17 mouse cellular contexts compared by ENCODE assay signal in the genomic region with DNA sequence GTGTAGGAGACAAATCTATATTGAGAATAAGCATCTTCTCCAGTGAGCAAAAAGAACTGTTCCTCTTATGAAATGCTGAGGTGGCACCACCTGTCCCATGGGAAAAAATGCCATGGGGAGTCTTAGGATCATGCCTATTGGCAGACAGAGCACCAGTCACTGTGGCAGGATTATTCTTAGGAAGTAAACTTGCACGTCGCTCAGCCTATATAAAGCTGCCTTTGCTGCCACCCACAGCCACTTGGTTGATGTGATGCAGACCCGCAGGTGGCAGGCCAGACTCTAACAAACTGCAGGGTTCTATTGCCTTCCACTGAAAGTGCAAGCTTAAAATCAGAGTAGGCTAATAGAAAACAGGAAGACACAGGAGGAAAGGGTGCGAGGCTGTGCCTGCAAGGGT.
A peak's percentile ranks its signal among the peaks of the same experiment; 100 is the strongest.
DNase-seq lines count a peak whose midpoint lies in the region; ATAC-seq lines count a peak whose summit lies in the region.
"Had no signal": no experiment of that assay in that cellular context is flagged by ENCODE, and none has a peak within 500 bp of the region (broad histone marks: within the 10 kb centered on the region; RNA-seq: fewer than 3 reads in every experiment).

No protein-coding gene starts in this region.

- no peak overlapping the region for H3K4me3 ChIP-seq in forebrain, embryonic 11.5 days (ENCODE audit: low read depth, low read length)
- H3K4me3 ChIP-seq in forebrain, embryonic 14.5 days (ENCODE audit: low read depth, low read length), result no peak overlapping the region
- H3K4me3 ChIP-seq: embryonic facial prominence, embryonic 10.5 days; erythroblast, embryonic 14.5 days; midbrain, embryonic 10.5 days had no signal

- H3K27me3 ChIP-seq in forebrain, embryonic 11.5 days (ENCODE audit: control insufficient read depth, insufficient read depth, low read length), result no peaks in the 10 kb centered on the region
- H3K27me3 ChIP-seq in forebrain, embryonic 14.5 days (replicated peaks; ENCODE audit: control insufficient read depth, insufficient read depth, low read length), result no peaks in the 10 kb centered on the region

- H3K4me2 ChIP-seq in forebrain, embryonic 11.5 days (ENCODE audit: low read depth, low read length, severe bottlenecking), result no peak overlapping the region
- H3K4me2 ChIP-seq in forebrain, embryonic 14.5 days (ENCODE audit: low read length), result no peak overlapping the region

- no peak overlapping the region for H3K27ac ChIP-seq in forebrain, embryonic 11.5 days (ENCODE audit: low read depth, low read length)
- no peak overlapping the region for H3K27ac ChIP-seq in forebrain, embryonic 14.5 days (ENCODE audit: low read depth, low read length)
- H3K27ac ChIP-seq: embryonic facial prominence, embryonic 10.5 days; midbrain, embryonic 10.5 days had no signal

- ATAC-seq in forebrain, embryonic 11.5 days (replicated peaks; ENCODE audit: low FRiP score), result no peak
- ATAC-seq in forebrain, embryonic 14.5 days, result no peak
- ATAC-seq: activated CD4-positive, CD25-positive, alpha-beta regulatory T cell, adult 4 months had no signal

- H3K4me1 ChIP-seq in forebrain, embryonic 11.5 days (replicated peaks; ENCODE audit: control insufficient read depth, insufficient read depth, low read length), result 0 out of 2 replicates have a peak, but pooled peaks cover 1% of the 10 kb centered on the region
- no peaks in the 10 kb centered on the region for H3K4me1 ChIP-seq in forebrain, embryonic 14.5 days (ENCODE audit: control insufficient read depth, insufficient read depth, low read length)
- H3K4me1 ChIP-seq: midbrain, embryonic 10.5 days had no signal

- H3K9me3 ChIP-seq in forebrain, embryonic 11.5 days (ENCODE audit: control insufficient read depth, low read length), result no peaks in the 10 kb centered on the region
- H3K9me3 ChIP-seq in forebrain, embryonic 14.5 days (replicated peaks; ENCODE audit: control insufficient read depth, low read length), result no peaks in the 10 kb centered on the region
- H3K9me3 ChIP-seq: embryonic facial prominence, embryonic 10.5 days; midbrain, embryonic 10.5 days had no signal

- peak; percentile 25 for DNase-seq in forebrain, embryonic 11.5 days (ENCODE audit: low spot score)
- DNase-seq in forebrain, embryonic 14.5 days (ENCODE audit: low spot score), result no peak
- peak; percentile 22 for DNase-seq in left cerebral cortex, adult 11 months (ENCODE audit: low spot score)
- no peak for DNase-seq in left cerebral cortex, postnatal 4 days
- DNase-seq in frontal cortex, postnatal 36 days (ENCODE audit: low spot score in 2 of 2), result peak; percentile 13 to 60
- peak; percentile 48 for DNase-seq in right cerebral cortex, postnatal 25 days
- DNase-seq in kidney, adult 9 months, result no peak
- DNase-seq in urinary bladder, adult 18-20 months (ENCODE audit: low spot score in 2 of 2), result no peak
- DNase-seq: adrenal gland, postnatal 36 days; cerebellum, postnatal 14 days; heart, adult 18-20 months; heart, postnatal 14 days; lung, postnatal 14 days had no signal

- intact Hi-C loops in left cerebral cortex, postnatal 4 days (cut with DNase I), result no loop called here

- no peaks in the 10 kb centered on the region for H3K36me3 ChIP-seq in forebrain, embryonic 11.5 days (ENCODE audit: control insufficient read depth, insufficient read depth, low read length)
- H3K36me3 ChIP-seq in forebrain, embryonic 14.5 days (ENCODE audit: control insufficient read depth, insufficient read depth, low read length), result no peaks in the 10 kb centered on the region
- H3K36me3 ChIP-seq: embryonic facial prominence, embryonic 10.5 days; midbrain, embryonic 10.5 days had no signal

- WGBS in forebrain, embryonic 11.5 days, result 74% methylated on average over 4 of the region's 4 CpGs
- WGBS in forebrain, embryonic 14.5 days, result 77% methylated on average over 4 of the region's 4 CpGs

- H3K9ac ChIP-seq in forebrain, embryonic 11.5 days (ENCODE audit: low read length), result no peak overlapping the region
- H3K9ac ChIP-seq in forebrain, embryonic 14.5 days (ENCODE audit: low read length), result no peak overlapping the region

Comparison
In these comparisons a context has a peak if more than half of its experiments do, and no peak if none do; other contexts are left out.
1. DNase-seq: peak in forebrain, embryonic 11.5 days (single experiment), left cerebral cortex, adult 11 months (single experiment), frontal cortex, postnatal 36 days (2 of 2) and right cerebral cortex, postnatal 25 days (single experiment); none in forebrain, embryonic 14.5 days (single experiment), left cerebral cortex, postnatal 4 days (single experiment), kidney, adult 9 months (single experiment) and urinary bladder, adult 18-20 months (0 of 2).